Mouse (Mus musculus) liver, postnatal 0 days (tissue): Measurements from ENCODE around the gene Wars. TPM values are rescaled to one million over a fixed set of nuclear protein-coding genes. Genes with fewer than 3 reads are reported as not detected.

ENCODE experiments used
- ATAC-seq: fragments of 200-750 bp; cut with Nextera tagmentation; 2 replicates; pipeline ENCODE4 v1.8.0; 2017; ENCODE audit warnings: mild to moderate bottlenecking, moderate library complexity
- DNase-seq: peaks from one replicate; pipeline ENCODE4 v3.0.0-alpha.2; 2016
- H3K27ac ChIP-seq: fragments of 300-500 bp; sonication (generic); 2 replicates; pipeline ENCODE4 v1.5.1; 2014; ENCODE audit warnings: antibody characterized with exemption, moderate library complexity, mild to moderate bottlenecking, low read depth
- H3K27me3 ChIP-seq: fragments of 300-500 bp; sonication (generic); 2 replicates; pipeline ENCODE4 v1.6.1; 2014; ENCODE audit warnings: low read length, control low read depth, mixed read lengths; ENCODE audit not compliant: insufficient read depth
- H3K36me3 ChIP-seq: fragments of 300-500 bp; sonication (generic); replicated peaks from 2 replicates; pipeline ENCODE4 v1.6.1; 2014; ENCODE audit warnings: mild to moderate bottlenecking, control low read depth, low read length, moderate library complexity, mixed read lengths; ENCODE audit not compliant: insufficient read depth
- H3K4me1 ChIP-seq: fragments of 300-500 bp; sonication (generic); 2 replicates; pipeline ENCODE4 v1.6.1; 2014; ENCODE audit warnings: antibody characterized with exemption, mild to moderate bottlenecking, control low read depth; ENCODE audit not compliant: insufficient read depth
- H3K4me2 ChIP-seq: fragments of 300-500 bp; sonication (generic); 2 replicates; pipeline ENCODE4 v1.6.1; 2014; ENCODE audit warnings: low read depth, mild to moderate bottlenecking, low read length, moderate library complexity, mixed read lengths
- H3K4me3 ChIP-seq: fragments of 300-500 bp; sonication (generic); 2 replicates; pipeline ENCODE4 v1.5.1; 2014; ENCODE audit warnings: low read depth, low read length
- H3K9ac ChIP-seq: fragments of 300-500 bp; sonication (generic); replicated peaks from 2 replicates; pipeline ENCODE4 v1.6.1; 2014; ENCODE audit warnings: mild to moderate bottlenecking, moderate library complexity
- H3K9me3 ChIP-seq: fragments of 300-500 bp; sonication (generic); 2 replicates; pipeline ENCODE4 v1.6.1; 2016; ENCODE audit warnings: mild to moderate bottlenecking, control low read depth, low read length, mixed read lengths
- CTCF ChIP-seq: sonication (generic); IDR thresholded peaks from 2 replicates; pipeline ENCODE4 v1.5.1; 2016; ENCODE audit warnings: antibody characterized with exemption, low read depth
- EP300 ChIP-seq: IDR thresholded peaks from 2 replicates; pipeline ENCODE4 v1.6.1; 2016; ENCODE audit warnings: antibody characterized with exemption, low read depth, mild to moderate bottlenecking
- WGBS: fragments of 180-500 bp; shearing (Covaris S2); extraction: QIAGEN DNeasy Blood & Tissue Kit; methylation state at CpG from one replicate; pipeline ENCODE4 v1.1.7; 2014; ENCODE audit not compliant: insufficient replicate concordance; 5-methylcytosine and 5-hydroxymethylcytosine counted together
- polyA plus RNA-seq: library from polyadenylated mRNA; unstranded; fragments of >200 nt; fragmentation: Nextera tagmentation; extraction: Ambion mirVana; gene quantifications from 2 replicates; pipeline ENCODE4 v1.2.1, GENCODE M21; 2015

The Wars gene
- 13.8 and 15.9 TPM in 2 replicates for polyA plus RNA-seq

- H3K27ac ChIP-seq = peak within 1 kb of the TSS; percentile 76
- H3K9ac ChIP-seq = peak within 1 kb of the TSS; percentile 82
- peaks cover 2% of the 10 kb centered on the region; the same call in 1 of the 2 replicates for H3K36me3 ChIP-seq
- H3K4me3 ChIP-seq = peak within 1 kb of the TSS; percentile 88
- H3K4me1 ChIP-seq = peaks cover 13% of the 10 kb centered on the region
- peak; percentile 100 for ATAC-seq
- WGBS = under 1% methylated on average over 56 of the region's 58 CpGs
- H3K4me2 ChIP-seq = peak within 1 kb of the TSS; percentile 97
- DNase-seq = peak; percentile 96
- no peaks in the 10 kb centered on the region for H3K27me3 ChIP-seq
- no peaks in the 10 kb centered on the region for H3K9me3 ChIP-seq
- TF ChIP-seq EP300 (no peak), CTCF (no peak)
Measured at GRCm38 (mm10) chr12:108893715-108894431, at the start of gene Wars. TSS of gene Wars (minus strand) at chr12:108894174.

- no peak overlapping the region for H3K4me2 ChIP-seq
- no peak overlapping the region for H3K27ac ChIP-seq
Measured at GRCm38 (mm10) chr12:108942203-108942923, 48.4 kb upstream of the Wars start.

GRCm38 (mm10) chr12:108941282-108941681 is 47.3 kb upstream of the Wars start:
- no peak overlapping the region for H3K9ac ChIP-seq
- TF ChIP-seq EP300 (no peak), CTCF (peak; percentile 12; the same call in 1 of the 2 replicates)
- no peaks in the 10 kb centered on the region for H3K27me3 ChIP-seq
- no peak overlapping the region for H3K27ac ChIP-seq
- no peak for ATAC-seq
- peaks cover 3% of the 10 kb centered on the region; the same call in 1 of the 2 replicates for H3K4me1 ChIP-seq
- H3K4me2 ChIP-seq = no peak overlapping the region
- 56% methylated on average over 2 of the region's 2 CpGs for WGBS
- H3K9me3 ChIP-seq = no peaks in the 10 kb centered on the region
- no peak for DNase-seq
- no peaks in the 10 kb centered on the region for H3K36me3 ChIP-seq
- no peak overlapping the region for H3K4me3 ChIP-seq

More at GRCm38 (mm10) chr12:108942203-108942923, 48.4 kb upstream of the Wars start:
- Histone ChIP-seq H3K27me3 (no peaks in the 10 kb centered on the region), H3K4me1 (peaks cover 3% of the 10 kb centered on the region; the same call in 1 of the 2 replicates), H3K9ac (no peak overlapping the region), H3K9me3 (no peaks in the 10 kb centered on the region), H3K4me3 (no peak overlapping the region), H3K36me3 (no peaks in the 10 kb centered on the region)
- TF ChIP-seq CTCF (no peak), EP300 (no peak)
- DNase-seq (no peak), ATAC-seq (no peak)
- WGBS = 85% methylated on average over 14 of the region's 14 CpGs

GRCm38 (mm10) chr12:108940255-108940654 is 46.3 kb upstream of the Wars start:
- Histone ChIP-seq H3K27me3 (no peaks in the 10 kb centered on the region), H3K4me2 (no peak overlapping the region), H3K4me3 (no peak overlapping the region), H3K36me3 (no peaks in the 10 kb centered on the region), H3K27ac (no peak overlapping the region), H3K9me3 (no peaks in the 10 kb centered on the region), H3K4me1 (peaks cover 3% of the 10 kb centered on the region; the same call in 1 of the 2 replicates), H3K9ac (no peak overlapping the region)
- WGBS = 53% methylated on average over 1 of the region's 1 CpGs
- no peak for DNase-seq
- no peak for ATAC-seq
- TF ChIP-seq EP300 (no peak), CTCF (peak; percentile 26)

- no peak for DNase-seq
- Histone ChIP-seq H3K27me3 (no peaks in the 10 kb centered on the region), H3K4me3 (no peak overlapping the region), H3K27ac (no peak overlapping the region), H3K9me3 (no peaks in the 10 kb centered on the region), H3K4me2 (no peak overlapping the region), H3K9ac (no peak overlapping the region), H3K4me1 (peaks cover 3% of the 10 kb centered on the region; the same call in 1 of the 2 replicates), H3K36me3 (no peaks in the 10 kb centered on the region)
- ATAC-seq = no peak
- WGBS = 80% methylated on average over 9 of the region's 9 CpGs
- no peak for TF ChIP-seq CTCF
- TF ChIP-seq EP300 = no peak
Measured at GRCm38 (mm10) chr12:108939317-108939716, 45.3 kb upstream of the Wars start.

- no peaks in the 10 kb centered on the region for H3K27me3 ChIP-seq
- WGBS = 77% methylated on average over 5 of the region's 5 CpGs
- no peak for ATAC-seq
Measured at GRCm38 (mm10) chr12:108938844-108939243, 44.9 kb upstream of the Wars start.

More at GRCm38 (mm10) chr12:108938844-108939243, 44.9 kb upstream of the Wars start:
- TF ChIP-seq EP300 = no peak
- no peak for TF ChIP-seq CTCF
- DNase-seq = no peak
- Histone ChIP-seq H3K4me2 (no peak overlapping the region), H3K9me3 (no peaks in the 10 kb centered on the region), H3K36me3 (no peaks in the 10 kb centered on the region), H3K4me3 (no peak overlapping the region), H3K4me1 (peaks cover 3% of the 10 kb centered on the region; the same call in 1 of the 2 replicates), H3K27ac (no peak overlapping the region), H3K9ac (no peak overlapping the region)
